Mouse (Mus musculus) kidney, postnatal 0 days (tissue): ENCODE measurements around the gene Kansl3. TPM values are rescaled to one million over a fixed set of nuclear protein-coding genes. Genes with fewer than 3 reads are reported as not detected.

Source experiments
- ATAC-seq: fragments of 200-750 bp; cut with Nextera tagmentation; replicated peaks from 2 replicates; pipeline ENCODE4 v1.8.0; 2017; ENCODE audit warnings: low read depth, moderate number of reproducible peaks, moderate TSS enrichment, moderate library complexity; ENCODE audit not compliant: low FRiP score
- DNase-seq: peaks from one replicate; pipeline ENCODE4 v3.0.0-alpha.2; 2016; ENCODE audit warnings: low spot score
- H3K27ac ChIP-seq: fragments of 300-500 bp; sonication (generic); 2 replicates; pipeline ENCODE4 v1.5.1; 2014; ENCODE audit warnings: mild to moderate bottlenecking
- H3K27me3 ChIP-seq: fragments of 300-500 bp; sonication (generic); 2 replicates; pipeline ENCODE4 v1.6.1; 2014; ENCODE audit warnings: low read length, mixed read lengths; ENCODE audit not compliant: insufficient read depth
- H3K36me3 ChIP-seq: fragments of 300-500 bp; sonication (generic); 2 replicates; pipeline ENCODE4 v1.6.1; 2014; ENCODE audit warnings: low read length, mixed read lengths; ENCODE audit not compliant: insufficient read depth
- H3K4me1 ChIP-seq: fragments of 300-500 bp; sonication (generic); replicated peaks from 2 replicates; pipeline ENCODE4 v1.6.1; 2014; ENCODE audit warnings: antibody characterized with exemption, low read length, mixed read lengths; ENCODE audit not compliant: insufficient read depth
- H3K4me2 ChIP-seq: fragments of 300-500 bp; sonication (generic); 2 replicates; pipeline ENCODE4 v1.6.1; 2014; ENCODE audit warnings: mild to moderate bottlenecking, low read length, moderate library complexity, mixed read lengths
- H3K4me3 ChIP-seq: fragments of 300-500 bp; sonication (generic); replicated peaks from 2 replicates; pipeline ENCODE4 v1.5.1; 2014; ENCODE audit warnings: low read depth, low read length
- H3K9ac ChIP-seq: fragments of 300-500 bp; sonication (generic); 2 replicates; pipeline ENCODE4 v1.6.1; 2014; ENCODE audit warnings: low read depth, low read length
- H3K9me3 ChIP-seq: fragments of 300-500 bp; sonication (generic); replicated peaks from 2 replicates; pipeline ENCODE4 v1.6.1; 2016; ENCODE audit warnings: low read length, inconsistent platforms, mixed read lengths
- CTCF ChIP-seq: IDR thresholded peaks from 2 replicates; pipeline ENCODE4 v1.5.1; 2016; ENCODE audit warnings: antibody characterized with exemption, low read depth, mild to moderate bottlenecking, moderate library complexity
- WGBS: fragments of 180-500 bp; shearing (Covaris S2); extraction: QIAGEN DNeasy Blood & Tissue Kit; methylation state at CpG from one replicate; pipeline ENCODE4 v1.1.7; 2014; 5-methylcytosine and 5-hydroxymethylcytosine counted together
- polyA plus RNA-seq: library from polyadenylated mRNA; unstranded; fragments of >200 nt; fragmentation: Nextera tagmentation; extraction: Ambion mirVana; gene quantifications from 2 replicates; pipeline ENCODE4 v1.2.1, GENCODE M21; 2015

The Kansl3 gene
- polyA plus RNA-seq, 1 experiment from 2014 or later, result 30.0 TPM

- no peak for ATAC-seq
- Histone ChIP-seq H3K9me3 (no peaks in the 10 kb centered on the region), H3K36me3 (no peaks in the 10 kb centered on the region), H3K9ac (no peak overlapping the region), H3K4me1 (peaks cover 13% of the 10 kb centered on the region; the same call in 1 of the 2 replicates), H3K4me3 (no peak overlapping the region), H3K4me2 (peak overlapping the region; percentile 94), H3K27me3 (no peaks in the 10 kb centered on the region), H3K27ac (no peak overlapping the region)
- WGBS, result 26% methylated on average over 3 of the region's 3 CpGs
- DNase-seq, result peak; percentile 49
- no peak for TF ChIP-seq CTCF
Measured at GRCm38 (mm10) chr1:36309498-36309901, 59.5 kb downstream of the Kansl3 start.

- peaks cover 13% of the 10 kb centered on the region; the same call in 1 of the 2 replicates for H3K4me1 ChIP-seq
- H3K9ac ChIP-seq, result no peak overlapping the region
- no peaks in the 10 kb centered on the region for H3K9me3 ChIP-seq
- no peak for TF ChIP-seq CTCF
- H3K27me3 ChIP-seq, result no peaks in the 10 kb centered on the region
- WGBS, result 54% methylated on average over 9 of the region's 9 CpGs
- ATAC-seq (no peak), DNase-seq (no peak)
- no peak overlapping the region for H3K27ac ChIP-seq
- peak overlapping the region; percentile 55; the same call in 1 of the 2 replicates for H3K4me3 ChIP-seq
- no peaks in the 10 kb centered on the region for H3K36me3 ChIP-seq
- H3K4me2 ChIP-seq, result peak overlapping the region; percentile 94
Measured at GRCm38 (mm10) chr1:36308966-36309475, 60.0 kb downstream of the Kansl3 start.

- DNase-seq, result peak; percentile 30
- 0 out of 2 replicates have a peak overlapping the region, but pooled peaks have one; percentile 70 for H3K27ac ChIP-seq
Measured at GRCm38 (mm10) chr1:36308451-36308901, 60.5 kb downstream of the Kansl3 start.

DNA sequence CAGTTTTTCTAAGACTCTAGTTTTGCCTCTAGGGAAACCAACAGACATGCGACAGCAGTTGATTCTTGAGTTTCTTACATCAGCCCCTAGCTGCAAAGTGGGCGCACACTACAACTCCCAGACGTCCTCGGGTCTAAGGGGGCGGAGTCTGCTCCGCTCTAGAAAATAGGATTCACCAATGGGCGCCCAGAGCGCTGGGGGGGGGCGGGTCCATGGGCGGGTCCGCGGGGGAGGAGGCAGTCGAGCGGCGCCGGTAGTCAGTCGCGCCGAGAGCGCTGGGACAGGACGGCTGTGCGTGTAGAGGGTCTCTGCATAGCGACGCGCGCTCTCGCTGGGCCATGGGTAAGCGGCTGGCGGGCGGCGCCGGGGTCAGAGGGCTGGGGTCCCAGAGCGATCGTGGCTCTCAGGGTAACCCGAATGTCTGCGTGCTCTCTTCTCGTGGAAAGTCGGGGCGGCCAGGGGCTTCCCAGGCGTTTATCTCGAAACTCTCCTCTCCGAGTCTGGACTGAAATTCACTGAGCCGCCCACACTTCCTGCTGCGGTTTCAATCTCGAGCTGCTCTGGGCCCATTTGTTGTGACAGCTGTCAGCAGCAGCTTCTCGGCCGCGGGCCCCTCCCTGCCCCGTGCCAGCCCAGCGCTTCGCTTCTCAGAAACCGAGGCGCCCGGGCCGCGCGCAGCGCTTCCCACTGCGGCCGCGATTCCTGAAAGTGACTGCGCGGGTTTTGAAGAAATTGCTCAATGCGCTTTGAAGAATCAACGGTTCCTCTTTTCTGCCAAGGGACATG is 61.3 kb downstream of the Kansl3 start, which contains the start of gene Arid5a:
Arid5a (plus strand) TSS at position 239 of the 786 bp plus-strand sequence.
- Histone ChIP-seq H3K9me3 (no peaks in the 10 kb centered on the region), H3K9ac (peak within 1 kb of the TSS; percentile 63), H3K27me3 (no peaks in the 10 kb centered on the region), H3K4me1 (peaks cover 18% of the 10 kb centered on the region), H3K4me2 (peak within 1 kb of the TSS; percentile 94), H3K27ac (peak within 1 kb of the TSS; percentile 70), H3K36me3 (no peaks in the 10 kb centered on the region), H3K4me3 (peak within 1 kb of the TSS; percentile 55)
- TF ChIP-seq CTCF, result peak; percentile 46
- ATAC-seq (peak; percentile 88), DNase-seq (peak; percentile 97)
- WGBS, result under 1% methylated on average over 61 of the region's 65 CpGs

More at GRCm38 (mm10) chr1:36308451-36308901, 60.5 kb downstream of the Kansl3 start:
- Histone ChIP-seq H3K4me1 (peaks cover 13% of the 10 kb centered on the region; the same call in 1 of the 2 replicates), H3K9ac (peak overlapping the region; percentile 63), H3K4me3 (peak overlapping the region; percentile 55), H3K36me3 (no peaks in the 10 kb centered on the region), H3K4me2 (peak overlapping the region; percentile 94), H3K27me3 (no peaks in the 10 kb centered on the region), H3K9me3 (no peaks in the 10 kb centered on the region)
- TF ChIP-seq CTCF, result no peak
- 5% methylated on average over 12 of the region's 12 CpGs for WGBS
- no peak for ATAC-seq

DNA sequence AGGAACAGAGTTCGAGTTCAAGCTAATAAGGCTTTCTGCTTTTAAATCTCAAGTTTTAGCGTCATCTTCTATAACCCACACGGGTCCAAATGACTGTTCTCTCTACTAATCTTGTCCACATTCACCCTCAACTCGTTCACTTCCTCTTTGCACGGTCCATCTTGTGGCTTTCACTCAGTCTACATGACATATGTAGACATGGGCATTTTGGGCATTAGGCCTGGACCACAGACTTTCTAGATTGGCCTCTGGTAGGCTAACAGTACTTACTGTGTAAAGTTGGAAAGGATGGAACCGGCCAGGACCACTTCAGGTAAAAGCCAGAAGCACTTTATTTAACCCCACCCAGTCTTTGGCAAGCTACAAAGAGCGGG is 61.9 kb downstream of the Kansl3 start:
- no peaks in the 10 kb centered on the region for H3K36me3 ChIP-seq
- no peaks in the 10 kb centered on the region for H3K27me3 ChIP-seq
- no peak for TF ChIP-seq CTCF
- no peak for DNase-seq
- no peak overlapping the region for H3K27ac ChIP-seq
- H3K4me2 ChIP-seq, result no peak overlapping the region
- WGBS, result 67% methylated on average over 7 of the region's 7 CpGs
- no peak for ATAC-seq
- no peak overlapping the region for H3K9ac ChIP-seq
- no peaks in the 10 kb centered on the region for H3K9me3 ChIP-seq
- no peak overlapping the region for H3K4me3 ChIP-seq
- peaks cover 18% of the 10 kb centered on the region for H3K4me1 ChIP-seq

DNA sequence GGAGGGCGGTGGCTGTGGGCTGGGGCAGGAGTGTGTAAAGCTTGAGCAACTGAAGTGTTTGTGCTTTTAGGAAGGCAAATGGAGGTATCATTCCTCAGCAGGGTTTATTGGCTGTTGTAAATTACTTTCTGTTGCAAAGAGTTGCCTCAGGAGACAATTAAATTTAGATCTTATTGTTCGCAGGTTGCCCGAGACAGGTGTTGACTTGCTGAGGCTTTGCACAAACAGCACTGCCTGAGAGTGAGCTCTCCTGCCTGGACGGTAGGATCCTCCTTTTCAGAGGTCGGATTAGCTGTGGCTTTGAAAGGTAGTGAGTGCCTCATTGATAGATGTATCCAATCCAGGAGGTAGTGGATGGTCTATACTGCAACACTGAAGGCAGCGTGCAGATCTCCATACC is 62.9 kb downstream of the Kansl3 start:
- DNase-seq, result no peak
- no peak for ATAC-seq
- Histone ChIP-seq H3K9me3 (no peaks in the 10 kb centered on the region), H3K4me2 (no peak overlapping the region), H3K27me3 (no peaks in the 10 kb centered on the region), H3K36me3 (no peaks in the 10 kb centered on the region), H3K9ac (no peak overlapping the region), H3K4me3 (no peak overlapping the region), H3K4me1 (peaks cover 18% of the 10 kb centered on the region), H3K27ac (no peak overlapping the region)
- no peak for TF ChIP-seq CTCF
- WGBS, result 55% methylated on average over 6 of the region's 6 CpGs
